Mouse (Mus musculus) mesoderm, embryonic 11.5 days (tissue): ENCODE results near the gene Dusp10.

Experiments used
- DNase-seq: peaks from one replicate; pipeline ENCODE4 v3.0.0-alpha.2; 2012; ENCODE audit warnings: low read depth, low spot score

Gene Dusp10

DNA sequence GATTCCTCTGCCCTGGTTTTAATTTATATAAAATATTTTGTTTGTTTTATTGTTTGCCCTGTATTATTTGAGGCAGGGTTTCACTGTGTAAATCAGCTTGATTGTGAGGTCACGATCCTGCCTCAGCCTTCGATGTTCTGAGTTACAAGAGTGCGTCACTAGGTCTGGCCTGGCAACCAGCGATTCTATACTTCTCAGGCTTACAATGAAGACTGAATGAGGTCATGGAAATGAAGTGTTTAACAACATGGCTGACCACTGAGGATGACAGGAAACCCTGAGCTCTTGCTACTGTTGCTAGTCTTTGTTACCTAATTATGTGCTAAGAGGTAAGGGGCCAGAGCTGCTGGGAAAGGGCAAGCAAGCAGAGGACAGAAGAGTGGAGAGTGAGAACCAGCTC, at the start of gene Dusp10:
Gene Dusp10 (plus strand): TSS at position 197 of the 400 bp plus-strand sequence.
- no peak for DNase-seq

DNA sequence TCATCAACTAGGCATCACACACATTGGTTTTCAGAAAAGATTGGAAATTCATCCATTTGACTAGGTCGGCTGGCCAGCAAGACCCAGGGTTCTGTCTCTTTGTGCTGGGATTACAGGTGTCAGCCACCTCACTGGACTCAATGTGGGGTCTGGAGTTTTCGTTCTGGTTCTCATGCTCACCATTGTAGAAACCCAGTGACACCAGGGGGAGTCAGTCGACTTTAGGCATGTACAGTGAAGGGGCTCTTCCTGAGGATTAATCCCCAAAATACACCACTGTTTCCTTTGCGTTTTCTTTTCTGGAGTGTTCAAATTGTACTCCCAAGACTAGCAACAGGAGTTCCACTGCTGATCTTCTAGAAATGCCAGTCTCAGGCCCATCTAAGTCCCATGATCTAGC, 47.8 kb upstream of the Dusp10 start:
- no peak for DNase-seq

- no peak for DNase-seq
Observed at GRCm38 (mm10) chr1:183969265-183969664, 43.8 kb upstream of the Dusp10 start.

- no peak for DNase-seq
Observed at GRCm38 (mm10) chr1:183979814-183980243, 33.3 kb upstream of the Dusp10 start.

- DNase-seq, result no peak
Observed at GRCm38 (mm10) chr1:183982108-183982507, 31.0 kb upstream of the Dusp10 start.

DNA sequence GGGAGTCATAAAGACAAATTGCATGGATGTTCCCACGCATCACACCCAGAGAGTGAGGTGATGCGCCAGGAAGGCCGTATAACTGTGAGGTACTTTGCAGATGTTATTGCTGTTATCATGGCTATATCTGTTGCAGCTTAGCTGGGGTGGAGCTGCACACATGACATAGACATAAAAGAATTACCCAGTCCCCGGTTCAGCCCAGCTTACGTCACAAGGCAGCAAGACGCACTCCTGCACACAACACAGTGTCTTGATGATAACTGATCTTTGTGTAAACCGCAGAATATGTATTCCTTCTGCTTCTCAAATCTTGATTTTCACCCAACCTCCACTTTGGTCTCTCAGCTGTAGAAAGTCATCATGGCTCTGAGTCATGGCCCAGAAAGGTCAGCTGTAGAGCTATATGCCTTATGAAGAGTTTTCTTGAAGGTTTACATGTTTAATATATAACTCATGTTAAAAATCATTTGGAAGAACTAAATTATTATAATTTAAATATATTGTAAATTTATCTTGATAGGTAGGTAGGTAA, 25.3 kb upstream of the Dusp10 start:
- DNase-seq, result no peak

- DNase-seq, result no peak
Observed at GRCm38 (mm10) chr1:183991921-183992320, 21.2 kb upstream of the Dusp10 start.

DNA sequence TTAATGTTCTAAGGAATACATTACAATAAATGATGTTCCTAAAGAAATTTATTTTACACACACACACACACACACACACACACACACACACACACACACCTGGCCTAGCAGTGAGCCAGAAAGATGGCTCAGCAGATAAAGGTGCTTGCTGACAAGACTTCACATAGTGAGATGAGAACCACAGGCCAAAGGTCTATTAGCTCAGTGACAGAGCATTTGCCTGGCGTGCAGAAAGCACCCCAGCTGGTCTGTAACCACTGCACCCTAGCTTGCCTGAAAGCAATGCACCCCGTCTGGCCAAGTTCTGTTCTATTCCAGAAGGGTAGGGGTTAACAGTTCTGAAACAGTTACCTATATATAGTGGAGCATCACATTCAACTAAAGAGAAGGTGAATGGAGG, 15.9 kb upstream of the Dusp10 start:
- DNase-seq, result no peak

- no peak for DNase-seq
Observed at GRCm38 (mm10) chr1:184002470-184002869, 10.6 kb upstream of the Dusp10 start.

DNA sequence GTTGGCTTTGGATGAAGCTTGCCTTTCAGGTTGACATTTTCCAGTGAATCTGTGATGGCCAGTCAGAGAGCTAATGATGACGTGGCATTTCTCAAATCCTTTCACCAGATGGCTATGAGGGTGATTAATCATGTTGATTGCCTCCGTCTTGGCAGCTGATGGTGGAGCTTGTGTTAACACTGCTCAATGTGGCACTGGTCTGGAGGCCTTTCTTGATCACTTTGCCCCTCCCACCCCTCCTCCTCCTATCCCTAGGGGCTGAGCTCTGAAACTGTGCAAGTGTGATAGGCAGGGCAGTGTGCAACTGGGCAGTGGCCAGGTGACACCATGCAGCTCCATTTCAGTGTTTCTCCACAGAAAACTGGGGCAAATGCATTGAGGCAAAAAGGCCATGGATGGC, 8.8 kb upstream of the Dusp10 start:
- peak; percentile 57 for DNase-seq

DNA sequence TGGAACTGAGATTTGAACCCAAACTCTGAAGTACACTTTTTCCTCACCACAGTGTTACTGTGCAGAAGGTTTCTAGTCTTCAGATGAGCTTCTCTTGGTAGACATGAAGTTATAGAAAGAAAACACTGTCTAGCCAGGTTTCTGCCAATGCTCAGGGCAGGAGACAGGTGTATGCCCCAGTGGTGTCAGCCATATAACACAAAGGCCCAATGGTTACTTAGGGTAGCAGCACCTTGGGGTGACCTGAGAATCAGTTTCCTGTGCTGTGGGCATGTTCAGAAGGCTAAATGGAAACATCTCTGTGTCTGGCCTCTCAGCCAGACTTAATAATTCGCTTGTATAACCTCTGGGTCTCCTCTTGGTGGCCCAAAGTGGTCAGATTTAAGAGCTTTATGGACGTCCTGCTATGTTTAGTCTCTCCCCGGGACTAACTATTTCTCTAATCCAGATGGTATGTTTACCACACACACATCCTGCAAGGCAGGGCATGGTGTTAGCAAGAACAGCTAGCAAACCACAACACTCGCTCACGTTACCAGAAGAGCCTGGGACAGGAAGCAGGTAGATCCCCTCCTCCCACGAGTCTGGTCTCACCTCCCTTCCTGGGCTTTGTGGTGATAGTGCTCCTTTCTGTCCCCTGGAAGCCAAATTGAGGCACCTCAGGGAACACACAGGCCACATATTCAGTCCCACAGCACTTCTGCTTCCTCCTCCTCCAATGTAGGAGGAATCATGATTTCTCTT, 7.6 kb upstream of the Dusp10 start:
- DNase-seq, result no peak

GRCm38 (mm10) chr1:184006086-184006485, 7.0 kb upstream of the Dusp10 start:
- DNase-seq, result no peak

DNA sequence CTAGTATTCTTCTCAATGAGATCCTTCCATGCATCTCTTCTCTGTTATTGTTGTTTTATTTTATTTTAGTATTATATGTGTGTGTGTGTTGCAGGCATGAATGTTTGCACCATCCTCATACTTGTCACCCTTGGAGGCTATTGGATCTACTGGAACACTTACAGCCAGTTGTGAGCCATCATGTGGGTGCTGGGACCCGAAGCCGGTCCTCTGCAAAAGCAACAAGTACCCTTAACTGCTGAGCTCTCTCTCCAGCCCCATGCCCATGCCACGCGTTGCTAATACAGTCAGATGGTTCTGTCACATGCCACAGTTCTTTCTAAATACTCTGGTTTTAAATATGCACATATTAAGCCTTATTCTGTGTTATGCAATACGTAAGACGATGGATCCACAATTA, 1.8 kb upstream of the Dusp10 start:
- no peak for DNase-seq

- DNase-seq, result no peak
Observed at GRCm38 (mm10) chr1:184014091-184014490, 989 bp downstream of the Dusp10 start.

DNA sequence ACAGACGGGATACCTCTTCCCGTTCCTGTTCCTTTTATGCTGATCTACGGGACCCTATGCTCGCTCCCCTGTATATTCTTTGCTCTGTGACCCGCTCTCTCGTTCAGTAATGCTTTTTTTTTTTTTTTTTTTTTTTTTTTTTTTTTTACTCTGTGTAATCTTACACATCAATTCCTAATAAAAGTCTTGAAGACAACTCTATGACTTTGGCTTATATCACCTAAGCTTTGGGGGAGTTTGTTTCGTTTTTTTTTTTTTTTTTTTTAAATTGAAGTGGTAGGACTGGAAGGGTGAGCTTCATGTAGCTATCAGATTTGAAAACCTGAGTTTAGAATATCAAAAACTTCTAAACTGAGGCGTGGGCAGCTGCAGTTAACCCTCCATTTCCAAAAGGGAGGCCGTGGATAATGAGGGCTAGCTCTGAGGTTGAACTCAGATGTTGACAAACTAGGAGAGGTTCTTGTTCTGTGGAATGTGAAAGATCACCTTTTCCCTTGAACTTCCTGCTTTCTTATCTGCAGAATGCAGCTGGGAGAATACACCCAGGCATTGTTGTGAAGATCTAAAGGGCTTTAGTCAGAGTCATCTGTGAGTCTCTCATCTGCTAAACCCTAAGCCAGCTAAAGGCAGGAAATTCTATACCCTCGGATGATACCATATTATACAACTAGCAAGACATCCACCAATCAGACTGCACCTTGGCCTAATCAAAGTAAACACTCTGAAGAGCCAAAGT, 3.1 kb downstream of the Dusp10 start:
- no peak for DNase-seq

DNA sequence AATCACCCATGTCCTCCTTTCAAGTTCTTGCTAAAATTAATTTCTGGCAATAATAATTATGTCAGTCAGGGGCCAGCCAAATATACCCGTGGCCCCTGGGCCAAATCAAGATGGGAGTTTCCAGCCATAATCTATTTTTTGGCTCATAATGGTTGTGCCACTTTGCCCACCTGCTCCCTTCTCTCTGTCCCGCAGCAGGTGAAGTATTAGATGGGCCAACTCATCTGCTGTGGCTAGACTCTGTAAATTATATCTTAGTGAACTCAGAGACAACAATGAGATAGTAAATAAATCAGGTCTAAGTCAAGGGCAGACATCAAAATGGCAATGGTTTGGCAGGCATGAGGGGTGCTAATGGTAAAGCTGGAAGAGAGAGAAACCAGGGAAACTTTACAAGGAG, 4.5 kb downstream of the Dusp10 start:
- DNase-seq, result no peak

DNA sequence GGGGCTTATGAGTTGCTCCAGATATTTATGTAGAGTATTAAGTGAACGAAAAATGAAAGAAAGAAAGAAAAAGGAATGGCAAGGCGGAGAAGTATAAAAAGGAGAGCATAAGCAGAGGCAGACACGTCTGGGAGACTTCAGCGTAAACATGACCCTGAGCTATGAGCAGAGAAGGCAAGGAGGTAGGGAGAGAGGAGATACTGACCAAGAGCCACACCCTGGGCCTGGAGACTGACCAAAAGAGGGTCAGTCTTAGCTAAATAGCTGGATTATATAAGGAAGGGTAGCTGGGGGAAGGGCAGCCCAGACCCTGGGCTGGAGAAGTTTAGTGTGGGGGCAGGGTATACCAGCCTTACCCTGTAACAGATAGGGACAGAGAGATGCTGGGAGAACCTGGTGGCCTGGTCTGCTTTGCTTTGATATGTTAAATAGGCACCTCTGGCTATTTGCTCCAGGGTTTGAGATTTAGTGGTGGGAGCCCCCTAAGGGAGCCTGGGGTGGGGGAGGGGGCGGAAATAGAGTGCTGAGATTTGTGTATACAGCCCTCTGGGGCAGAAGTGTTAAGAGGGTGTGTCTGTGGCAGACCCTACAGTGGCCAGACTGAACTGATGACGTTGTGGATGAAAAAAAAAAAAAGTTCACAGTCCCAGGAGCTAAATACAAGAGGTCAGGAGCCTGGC, 6.1 kb downstream of the Dusp10 start:
- no peak for DNase-seq

DNA sequence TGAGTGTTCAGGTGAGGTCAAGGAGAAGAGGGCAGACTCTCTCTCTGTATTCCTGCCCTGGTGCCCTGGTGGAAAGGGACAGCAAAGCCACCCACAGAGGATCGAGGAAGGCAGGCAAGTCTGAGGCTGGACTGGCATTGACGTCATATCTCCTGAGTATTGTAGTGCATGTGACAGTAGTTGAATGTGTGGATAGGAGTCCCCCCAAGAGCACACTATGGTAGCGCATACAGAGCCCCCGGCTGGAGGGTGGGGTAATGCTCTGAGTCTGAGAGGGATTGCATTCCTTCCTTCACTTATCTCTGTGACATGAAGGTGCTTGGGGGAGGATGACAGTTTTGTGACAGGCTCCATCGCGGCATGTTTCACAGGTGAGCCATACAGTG, 6.6 kb downstream of the Dusp10 start:
- DNase-seq, result no peak

DNA sequence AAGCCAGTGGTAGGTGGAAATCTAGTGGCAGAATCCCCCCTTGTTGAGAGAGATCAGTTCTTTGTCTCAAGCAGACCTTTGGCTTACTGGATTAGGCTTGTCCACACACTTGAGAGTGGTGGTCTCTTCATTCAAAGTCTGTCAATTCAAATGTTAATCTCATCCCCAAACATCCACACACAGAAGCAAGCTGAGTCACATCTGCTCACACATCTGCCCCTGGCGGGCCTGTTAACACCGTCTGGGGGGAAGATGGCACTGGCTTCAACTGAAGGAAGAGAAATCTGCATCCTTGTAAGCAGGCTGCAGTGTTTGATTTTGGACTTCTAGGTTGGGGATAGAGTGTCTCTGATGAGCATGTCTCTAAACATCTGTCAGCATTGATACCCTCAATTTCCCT, 10.9 kb downstream of the Dusp10 start:
- DNase-seq, result no peak

- DNase-seq, result no peak
Observed at GRCm38 (mm10) chr1:184024631-184025030, 11.5 kb downstream of the Dusp10 start.

- no peak for DNase-seq
Observed at GRCm38 (mm10) chr1:184025079-184025478, 12.0 kb downstream of the Dusp10 start.

DNA sequence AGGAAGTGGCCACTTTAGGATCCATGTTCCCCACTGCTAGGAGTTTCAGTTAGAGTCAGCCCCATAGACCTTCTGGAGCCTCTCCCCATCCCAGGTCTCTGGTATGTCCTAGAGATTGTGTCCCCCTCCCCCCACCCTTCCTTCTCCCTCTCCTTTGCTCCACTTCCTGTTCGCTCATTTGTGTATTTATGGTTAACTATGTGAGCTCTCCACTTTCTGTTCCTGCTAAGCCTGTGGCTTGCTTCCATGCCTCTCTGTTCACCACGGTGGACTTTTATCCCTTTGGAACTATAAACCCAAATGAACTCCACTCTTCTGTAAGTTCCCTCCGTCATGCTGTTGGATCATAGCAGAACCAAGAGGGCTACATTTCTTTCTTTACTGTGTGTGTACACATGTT, 13.9 kb downstream of the Dusp10 start:
- no peak for DNase-seq
